ENCODE assay signal across 17 mouse cellular contexts in genomic region chr17:46932961-46933360, GRCm38 (mm10). TPM values are rescaled to one million over a fixed set of nuclear protein-coding genes. Genes with fewer than 3 reads are reported as not detected.
A peak's percentile ranks its signal among the peaks of the same experiment; 100 is the strongest.
DNase-seq lines count a peak whose midpoint lies in the region; ATAC-seq lines count a peak whose summit lies in the region.
"Had no signal": no experiment of that assay in that cellular context is flagged by ENCODE, and none has a peak within 500 bp of the region (broad histone marks: within the 10 kb centered on the region; RNA-seq: fewer than 3 reads in every experiment).

No protein-coding gene starts in this region.

- no peak overlapping the region for H3K4me3 ChIP-seq in macrophage (ENCODE audit: inconsistent target)
- no peak overlapping the region for H3K4me3 ChIP-seq in embryonic facial prominence, embryonic 10.5 days
- no peak overlapping the region for H3K4me3 ChIP-seq in midbrain, embryonic 16.5 days (ENCODE audit: low read depth, low read length)
- H3K4me3 ChIP-seq: embryonic facial prominence, embryonic 13.5 days; hindbrain, embryonic 15.5 days; lung, embryonic 15.5 days had no signal

- no peak overlapping the region for H3K9ac ChIP-seq in midbrain, embryonic 16.5 days (ENCODE audit: low read depth, low read length)
- H3K9ac ChIP-seq: embryonic facial prominence, embryonic 13.5 days; hindbrain, embryonic 15.5 days; lung, embryonic 15.5 days had no signal

- no peaks in the 10 kb centered on the region for H3K27me3 ChIP-seq in embryonic facial prominence, embryonic 10.5 days (replicated peaks; ENCODE audit: low read depth, poor library complexity, severe bottlenecking)
- no peaks in the 10 kb centered on the region for H3K27me3 ChIP-seq in midbrain, embryonic 16.5 days (ENCODE audit: control insufficient read depth, insufficient read depth, low read depth, low read length)
- H3K27me3 ChIP-seq: CH12.LX; embryonic facial prominence, embryonic 13.5 days; hindbrain, embryonic 15.5 days; lung, embryonic 15.5 days had no signal

- WGBS in macrophage (ENCODE audit: missing documents): 47% methylated on average over 5 of the region's 5 CpGs
- WGBS in embryonic facial prominence, embryonic 10.5 days: 93% methylated on average over 5 of the region's 5 CpGs
- WGBS in midbrain, embryonic 16.5 days: 95% methylated on average over 5 of the region's 5 CpGs

- peak overlapping the region; percentile 68 for H3K27ac ChIP-seq in macrophage
- no peak overlapping the region for H3K27ac ChIP-seq in embryonic facial prominence, embryonic 10.5 days (replicated peaks)
- no peak overlapping the region for H3K27ac ChIP-seq in midbrain, embryonic 16.5 days (ENCODE audit: low read length)
- H3K27ac ChIP-seq: embryonic facial prominence, embryonic 13.5 days; hindbrain, embryonic 15.5 days; lung, embryonic 15.5 days had no signal

- H3K36me3 ChIP-seq in macrophage (ENCODE audit: inconsistent target): peaks cover 77% of the 10 kb centered on the region
- peaks cover 100% of the 10 kb centered on the region for H3K36me3 ChIP-seq in embryonic facial prominence, embryonic 10.5 days (replicated peaks)
- peaks cover 64% of the 10 kb centered on the region for H3K36me3 ChIP-seq in midbrain, embryonic 16.5 days (ENCODE audit: control insufficient read depth, insufficient read depth, low read length)

- H3K4me1 ChIP-seq in embryonic facial prominence, embryonic 10.5 days: peaks cover 6% of the 10 kb centered on the region; the same call in 1 of the 2 replicates
- H3K4me1 ChIP-seq in midbrain, embryonic 16.5 days (ENCODE audit: control insufficient read depth, insufficient read depth, low read length): no peaks in the 10 kb centered on the region
- H3K4me1 ChIP-seq: embryonic facial prominence, embryonic 13.5 days; hindbrain, embryonic 15.5 days; lung, embryonic 15.5 days had no signal

- H3K79me2 ChIP-seq in macrophage (ENCODE audit: inconsistent target): no peaks in the 10 kb centered on the region

- H3K9me3 ChIP-seq in embryonic facial prominence, embryonic 10.5 days: no peaks in the 10 kb centered on the region
- no peaks in the 10 kb centered on the region for H3K9me3 ChIP-seq in midbrain, embryonic 16.5 days (replicated peaks; ENCODE audit: control insufficient read depth, low read length, poor library complexity, severe bottlenecking)
- H3K9me3 ChIP-seq: embryonic facial prominence, embryonic 13.5 days; hindbrain, embryonic 15.5 days; lung, embryonic 15.5 days had no signal

- no peak overlapping the region for H3K4me2 ChIP-seq in midbrain, embryonic 16.5 days (ENCODE audit: low read length)
- H3K4me2 ChIP-seq: embryonic facial prominence, embryonic 13.5 days; hindbrain, embryonic 15.5 days; lung, embryonic 15.5 days had no signal

- peak; percentile 24 to 49 for DNase-seq in left cerebral cortex, adult 18-20 months (ENCODE audit: low spot score in 2 of 2)
- DNase-seq in left cerebral cortex, postnatal 14 days (ENCODE audit: low spot score in 2 of 2): no peak
- DNase-seq in MN1 (ENCODE audit: low spot score): peak; percentile 61
- peak; percentile 52 to 64 for DNase-seq in adrenal gland, postnatal 36 days
- no peak for DNase-seq in heart, postnatal 4 days
- no peak for DNase-seq in embryonic facial prominence, embryonic 10.5 days (ENCODE audit: low spot score)

- no peak for ATAC-seq in midbrain, embryonic 16.5 days
- ATAC-seq: forebrain, embryonic 16.5 days had no signal

- intact Hi-C loops in left cerebral cortex, postnatal 14 days (cut with DNase I): no loop called here

RNA-seq across cellular contexts. Expression of gene Prph2, which starts 22.7 kb away (rescaled TPM):
- not detected for total RNA-seq in left cerebral cortex, adult 18-20 months (2021)
- total RNA-seq in left cerebral cortex, postnatal 14 days (2021): not detected
- not detected for total RNA-seq in adrenal gland, postnatal 36 days (2021)
- not detected for total RNA-seq in macrophage (2018; cell fraction: chromatin; rRNA removed)
- not detected for total RNA-seq in macrophage (2018; cell fraction: cytosol; rRNA removed)
- not detected for total RNA-seq in macrophage (2018; cell fraction: nucleus; rRNA removed)
- polyA plus RNA-seq in macrophage (2018): not detected in 3 replicates
- not detected for total RNA-seq in heart, postnatal 4 days (2021)
- polyA plus RNA-seq in embryonic facial prominence, embryonic 10.5 days (2016; fragmentation: Nextera tagmentation; extraction: Ambion mirVana): not detected in 2 replicates
- not detected in 2 replicates for polyA plus RNA-seq in midbrain, embryonic 16.5 days (2015; fragmentation: Nextera tagmentation; extraction: Ambion mirVana)
- total RNA-seq: CH12.LX; granulocyte monocyte progenitor cell, adult 5-6 weeks; layer of hippocampus, adult 8-10 months had no signal
- polyA plus RNA-seq: embryonic facial prominence, embryonic 13.5 days; forebrain, embryonic 16.5 days; heart, postnatal 0 days; lung, embryonic 15.5 days; spleen, adult 2 months had no signal

RNA-seq across cellular contexts. Expression of gene Tbcc, which starts 42.5 kb away (rescaled TPM):
- 10 to 100 TPM; 33.5 to 33.8 TPM for total RNA-seq in left cerebral cortex, adult 18-20 months (2021)
- total RNA-seq in left cerebral cortex, postnatal 14 days (2021): 10 to 100 TPM; 33.1 to 39.8 TPM
- 10 to 100 TPM; 20.9 to 21.9 TPM for total RNA-seq in adrenal gland, postnatal 36 days (2021)
- 10 to 100 TPM in 5 of 26 experiments, 1 to 10 TPM in 20, not detected in 1; 2.5 to 15.6 (median 5.9) TPM for total RNA-seq in macrophage (2018; cell fraction: chromatin; rRNA removed)
- 10 to 100 TPM in 23 of 26 experiments, 1 to 10 TPM in 3; 8.5 to 19.6 (median 14.6) TPM for total RNA-seq in macrophage (2018; cell fraction: cytosol; rRNA removed)
- 10 to 100 TPM in 12 of 26 experiments, 1 to 10 TPM in 14; 4.0 to 19.1 (median 9.8) TPM for total RNA-seq in macrophage (2018; cell fraction: nucleus; rRNA removed)
- 6.2 to 17.0 TPM (median 13.3 TPM) in 3 replicates for polyA plus RNA-seq in macrophage (2018)
- 10 to 100 TPM; 23.5 to 26.2 TPM for total RNA-seq in heart, postnatal 4 days (2021)
- polyA plus RNA-seq in embryonic facial prominence, embryonic 10.5 days (2016; fragmentation: Nextera tagmentation; extraction: Ambion mirVana): 52.9 and 57.9 TPM in 2 replicates
- polyA plus RNA-seq in midbrain, embryonic 16.5 days (2015; fragmentation: Nextera tagmentation; extraction: Ambion mirVana): 49.5 and 52.6 TPM in 2 replicates

Comparison
In these comparisons a context has a peak if more than half of its experiments do, and no peak if none do; other contexts are left out.
1. DNase-seq: peak in left cerebral cortex, adult 18-20 months (2 of 2), MN1 (single experiment) and adrenal gland, postnatal 36 days (2 of 2); none in left cerebral cortex, postnatal 14 days (0 of 2), heart, postnatal 4 days (single experiment) and embryonic facial prominence, embryonic 10.5 days (single experiment).